23 mouse cellular contexts compared by ENCODE assay signal in the genomic region with DNA sequence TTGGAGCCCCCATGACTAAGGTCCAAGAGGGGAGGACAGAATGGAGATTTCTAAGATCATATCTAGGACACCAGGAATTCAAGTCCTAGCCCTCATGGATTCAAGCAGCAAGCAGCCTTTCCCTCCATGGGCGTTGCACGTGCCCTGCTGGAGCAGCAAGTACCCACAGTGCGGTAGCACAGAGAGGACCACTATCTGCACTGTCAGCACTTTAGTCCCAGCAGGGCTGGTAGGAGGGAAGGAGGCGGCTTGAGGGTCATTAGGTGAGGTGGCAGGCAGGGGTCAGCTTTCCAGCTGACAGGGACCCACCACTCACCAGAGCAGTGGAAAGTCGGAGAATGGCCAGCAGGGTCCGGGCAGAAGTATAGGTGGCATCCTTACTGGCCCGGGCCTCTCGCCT. TPM values are rescaled to one million over a fixed set of nuclear protein-coding genes. Genes with fewer than 3 reads are reported as not detected.
A peak's percentile ranks its signal among the peaks of the same experiment; 100 is the strongest.
DNase-seq lines count a peak whose midpoint lies in the region; ATAC-seq lines count a peak whose summit lies in the region.
"Had no signal": no experiment of that assay in that cellular context is flagged by ENCODE, and none has a peak within 500 bp of the region (broad histone marks: within the 10 kb centered on the region; RNA-seq: fewer than 3 reads in every experiment).

No protein-coding gene starts in this region.

- ATAC-seq in midbrain, embryonic 13.5 days = no peak
- ATAC-seq: activated CD4-positive, CD25-positive, alpha-beta regulatory T cell, adult 4 months; forebrain, postnatal 0 days; intestine, embryonic 16.5 days; Patski had no signal

- H3K9ac ChIP-seq in midbrain, embryonic 13.5 days (replicated peaks) = no peak overlapping the region
- H3K9ac ChIP-seq: forebrain, postnatal 0 days; liver, embryonic 14.5 days; lung, embryonic 15.5 days had no signal

- H3K9me3 ChIP-seq in midbrain, embryonic 10.5 days (replicated peaks) = no peaks in the 10 kb centered on the region
- H3K9me3 ChIP-seq in midbrain, embryonic 13.5 days = no peaks in the 10 kb centered on the region
- H3K9me3 ChIP-seq: heart, embryonic 10.5 days; hindbrain, embryonic 10.5 days; lung, embryonic 15.5 days had no signal

- peak; percentile 33 for DNase-seq in cerebellum, adult 9-11 months
- DNase-seq in cerebellum, postnatal 14 days = no peak
- DNase-seq in midbrain, embryonic 10.5 days (ENCODE audit: low spot score) = no peak
- peak; percentile 48 for DNase-seq in R1 (ENCODE audit: low read depth, low spot score)
- no peak for DNase-seq in thymus, postnatal 14 days
- DNase-seq in yolk sac, embryonic 10.5 days (ENCODE audit: low spot score) = no peak
- DNase-seq: adrenal gland, postnatal 10 days; forebrain, postnatal 0 days; gastrocnemius, adult 2 months; layer of hippocampus, adult 9-11 months; right cerebral cortex, postnatal 4 days had no signal

- H3K27ac ChIP-seq in midbrain, embryonic 10.5 days (replicated peaks) = no peak overlapping the region
- H3K27ac ChIP-seq in midbrain, embryonic 13.5 days = no peak overlapping the region
- H3K27ac ChIP-seq: gastrocnemius, adult 2 months; heart, embryonic 10.5 days; hindbrain, embryonic 10.5 days; left cerebral cortex, adult 2 months; liver, embryonic 14.5 days; lung, embryonic 15.5 days; macrophage; stomach, postnatal 0 days had no signal

- H3K4me3 ChIP-seq in midbrain, embryonic 10.5 days = peak overlapping the region; percentile 23; the same call in 1 of the 2 replicates
- H3K4me3 ChIP-seq in midbrain, embryonic 13.5 days (replicated peaks) = no peak overlapping the region
- H3K4me3 ChIP-seq: gastrocnemius, adult 2 months; heart, embryonic 10.5 days; left cerebral cortex, adult 2 months; lung, embryonic 15.5 days had no signal

- no peak overlapping the region for H3K4me2 ChIP-seq in midbrain, embryonic 13.5 days (replicated peaks)
- H3K4me2 ChIP-seq: lung, embryonic 15.5 days; midbrain, embryonic 11.5 days had no signal

- no peaks in the 10 kb centered on the region for H3K27me3 ChIP-seq in midbrain, embryonic 10.5 days (ENCODE audit: low read depth, poor library complexity, severe bottlenecking)
- no peaks in the 10 kb centered on the region for H3K27me3 ChIP-seq in midbrain, embryonic 13.5 days
- H3K27me3 ChIP-seq: lung, embryonic 15.5 days; Patski had no signal

- 83% methylated on average over 8 of the region's 8 CpGs for WGBS in midbrain, embryonic 10.5 days
- 83% methylated on average over 8 of the region's 8 CpGs for WGBS in midbrain, embryonic 13.5 days

- peaks cover 27% of the 10 kb centered on the region for H3K4me1 ChIP-seq in midbrain, embryonic 10.5 days
- H3K4me1 ChIP-seq in midbrain, embryonic 13.5 days (replicated peaks) = peaks cover 30% of the 10 kb centered on the region

- peaks cover 83% of the 10 kb centered on the region for H3K36me3 ChIP-seq in midbrain, embryonic 10.5 days
- peaks cover 72% of the 10 kb centered on the region for H3K36me3 ChIP-seq in midbrain, embryonic 13.5 days

RNA-seq across cellular contexts. Expression of a gene that starts 4.7 kb away (rescaled TPM):
- 369 and 387 TPM in 2 replicates for polyA plus RNA-seq in midbrain, embryonic 10.5 days (2016; fragmentation: Nextera tagmentation; extraction: Ambion mirVana)
- polyA plus RNA-seq in midbrain, embryonic 13.5 days (2015; fragmentation: Nextera tagmentation; extraction: Ambion mirVana) = 316 and 337 TPM in 2 replicates

RNA-seq across cellular contexts. Expression of a gene that starts 6.2 kb away (rescaled TPM):
- polyA plus RNA-seq in midbrain, embryonic 10.5 days (2016; fragmentation: Nextera tagmentation; extraction: Ambion mirVana) = 27.8 and 28.5 TPM in 2 replicates
- polyA plus RNA-seq in midbrain, embryonic 13.5 days (2015; fragmentation: Nextera tagmentation; extraction: Ambion mirVana) = 26.6 and 28.8 TPM in 2 replicates

RNA-seq across cellular contexts. Expression of a gene that starts 6.6 kb away (rescaled TPM):
- 376 and 423 TPM in 2 replicates for polyA plus RNA-seq in midbrain, embryonic 10.5 days (2016; fragmentation: Nextera tagmentation; extraction: Ambion mirVana)
- 159 and 162 TPM in 2 replicates for polyA plus RNA-seq in midbrain, embryonic 13.5 days (2015; fragmentation: Nextera tagmentation; extraction: Ambion mirVana)

RNA-seq across cellular contexts. Expression of a gene that starts 10.1 kb away (rescaled TPM):
- polyA plus RNA-seq in midbrain, embryonic 10.5 days (2016; fragmentation: Nextera tagmentation; extraction: Ambion mirVana) = 42.6 and 46.7 TPM in 2 replicates
- 45.3 and 49.7 TPM in 2 replicates for polyA plus RNA-seq in midbrain, embryonic 13.5 days (2015; fragmentation: Nextera tagmentation; extraction: Ambion mirVana)

RNA-seq across cellular contexts. Expression of a gene that starts 21.7 kb away (rescaled TPM):
- 138 and 146 TPM in 2 replicates for polyA plus RNA-seq in midbrain, embryonic 10.5 days (2016; fragmentation: Nextera tagmentation; extraction: Ambion mirVana)
- polyA plus RNA-seq in midbrain, embryonic 13.5 days (2015; fragmentation: Nextera tagmentation; extraction: Ambion mirVana) = 109 and 111 TPM in 2 replicates

Comparison
In these comparisons a context has a peak if more than half of its experiments do, and no peak if none do; other contexts are left out.
1. DNase-seq: peak in cerebellum, adult 9-11 months (single experiment) and R1 (single experiment); none in cerebellum, postnatal 14 days (0 of 2), midbrain, embryonic 10.5 days (single experiment), thymus, postnatal 14 days (single experiment) and yolk sac, embryonic 10.5 days (single experiment).